In genomic region chr9:122115552-122115951, GRCm38 (mm10) we compare ENCODE assay signal across 14 mouse cellular contexts. TPM values are rescaled to one million over a fixed set of nuclear protein-coding genes. Genes with fewer than 3 reads are reported as not detected.
A peak's percentile ranks its signal among the peaks of the same experiment; 100 is the strongest.
DNase-seq lines count a peak whose midpoint lies in the region; ATAC-seq lines count a peak whose summit lies in the region.
"Had no signal": no experiment of that assay in that cellular context is flagged by ENCODE, and none has a peak within 500 bp of the region (broad histone marks: within the 10 kb centered on the region; RNA-seq: fewer than 3 reads in every experiment).

No protein-coding gene starts in this region.

- no peak overlapping the region for H3K4me3 ChIP-seq in kidney, embryonic 16.5 days (ENCODE audit: low read length)
- H3K4me3 ChIP-seq: midbrain, embryonic 15.5 days had no signal

- intact Hi-C loops in heart, postnatal 36 days (cut with DNase I) = no loop called here

- 72% methylated on average over 4 of the region's 4 CpGs for WGBS in kidney, embryonic 16.5 days

- H3K4me2 ChIP-seq in kidney, embryonic 16.5 days (replicated peaks; ENCODE audit: low read depth, low read length) = no peak overlapping the region
- H3K4me2 ChIP-seq: midbrain, embryonic 15.5 days had no signal

- H3K9me3 ChIP-seq in kidney, embryonic 16.5 days (ENCODE audit: low read length) = no peaks in the 10 kb centered on the region
- H3K9me3 ChIP-seq: G1E; midbrain, embryonic 15.5 days had no signal

- ATAC-seq in kidney, embryonic 16.5 days (ENCODE audit: low FRiP score, low TSS enrichment) = no peak
- ATAC-seq: activated CD4-positive, CD25-positive, alpha-beta regulatory T cell, adult 4 months; midbrain, embryonic 15.5 days had no signal

- no peaks in the 10 kb centered on the region for H3K36me3 ChIP-seq in kidney, embryonic 16.5 days (ENCODE audit: insufficient read depth, low read length)
- H3K36me3 ChIP-seq: midbrain, embryonic 15.5 days had no signal

- peaks cover 8% of the 10 kb centered on the region for H3K4me1 ChIP-seq in kidney, embryonic 16.5 days (ENCODE audit: insufficient read depth, low read length)

- DNase-seq in cerebellum, adult 11-12 months = peak; percentile 59
- DNase-seq in cerebellum, adult 11 months = no peak
- DNase-seq in kidney, adult 9 months = peak; percentile 68
- DNase-seq in cerebellum, adult 9-10 months = peak; percentile 64
- peak; percentile 75 for DNase-seq in lung, postnatal 36 days
- no peak for DNase-seq in embryo, embryonic 10 days (ENCODE audit: low spot score)
- no peak for DNase-seq in heart, postnatal 36 days
- DNase-seq: heart, postnatal 10 days; thymus, adult 2 months had no signal

- H3K27me3 ChIP-seq in kidney, embryonic 16.5 days (ENCODE audit: insufficient read depth, low read length) = no peaks in the 10 kb centered on the region
- H3K27me3 ChIP-seq: midbrain, embryonic 15.5 days had no signal

- no peak overlapping the region for H3K9ac ChIP-seq in kidney, embryonic 16.5 days (replicated peaks; ENCODE audit: low read length)
- H3K9ac ChIP-seq: midbrain, embryonic 15.5 days had no signal

- H3K27ac ChIP-seq in kidney, embryonic 16.5 days (ENCODE audit: low read length) = no peak overlapping the region
- H3K27ac ChIP-seq: kidney, postnatal 0 days; midbrain, embryonic 15.5 days had no signal

RNA-seq across cellular contexts. Expression of gene Snrk, which starts 1.5 kb away (rescaled TPM):
- polyA plus RNA-seq in kidney, embryonic 16.5 days (2015; fragmentation: Nextera tagmentation; extraction: Ambion mirVana) = 63.3 and 65.1 TPM in 2 replicates
- total RNA-seq in heart, postnatal 36 days (2021) = 100 to 1,000 TPM; 130 to 150 TPM

Comparison
In these comparisons a context has a peak if more than half of its experiments do, and no peak if none do; other contexts are left out.
1. DNase-seq: peak in cerebellum, adult 11-12 months (single experiment), kidney, adult 9 months (single experiment), cerebellum, adult 9-10 months (single experiment) and lung, postnatal 36 days (single experiment); none in cerebellum, adult 11 months (single experiment), embryo, embryonic 10 days (single experiment) and heart, postnatal 36 days (0 of 2).